Mouse (Mus musculus) neural tube, embryonic 14.5 days (tissue): ENCODE results near the gene Chp1. TPM values are rescaled to one million over a fixed set of nuclear protein-coding genes. Genes with fewer than 3 reads are reported as not detected.

Experiments used
- polyA plus RNA-seq: library from polyadenylated mRNA; unstranded; fragments of >200 nt; fragmentation: Nextera tagmentation; extraction: Ambion mirVana; gene quantifications from 2 replicates; pipeline ENCODE4 v1.2.1, GENCODE M21; 2014

Gene Chp1
- polyA plus RNA-seq, 1 experiment from 2014 or later, result 52.6 TPM

Other genes starting within 250 kb of the Chp1 start
- 2.1 and 2.7 TPM in 2 replicates for gene Dll4, start 221.9 kb upstream of the Chp1 start, polyA plus RNA-seq
- gene Chac1, start 196.5 kb upstream of the Chp1 start, polyA plus RNA-seq, result 6.5 and 11.2 TPM in 2 replicates
- 5.0 and 5.9 TPM in 2 replicates for gene Ino80, start 70.0 kb upstream of the Chp1 start, polyA plus RNA-seq
- 0.62 and 1.0 TPM in 2 replicates for gene Exd1, start 70 bp upstream of the Chp1 start, polyA plus RNA-seq
- gene Nusap1, start 70.6 kb downstream of the Chp1 start, polyA plus RNA-seq, result 5.6 and 8.5 TPM in 2 replicates
- gene Oip5, start 70.8 kb downstream of the Chp1 start, polyA plus RNA-seq, result 2.7 and 4.0 TPM in 2 replicates
- gene Ndufaf1, start 115.1 kb downstream of the Chp1 start, polyA plus RNA-seq, result 39.9 and 40.8 TPM in 2 replicates
- 41.3 and 48.9 TPM in 2 replicates for gene Rtf1, start 127.4 kb downstream of the Chp1 start, polyA plus RNA-seq
- 0.15 and 0.19 TPM in 2 replicates for gene Itpka, start 194.6 kb downstream of the Chp1 start, polyA plus RNA-seq
- gene Ltk, start 212.7 kb downstream of the Chp1 start, polyA plus RNA-seq, result 1.8 and 2.2 TPM in 2 replicates
- gene Rpap1, start 239.8 kb downstream of the Chp1 start, polyA plus RNA-seq, result 15.7 and 19.5 TPM in 2 replicates